Mouse (Mus musculus): ENCODE measurements at regions not wholly inside any gene's neighbourhood (a gene's known extent, or its start where the extent isn't known, plus 50 kb on each side); places are given as distances from the start of the nearest gene placed in this dataset.

GRCm38 (mm10) chr19:26193664-26194063 lies 411.2 kb upstream of the Smarca2 start:
- no peak overlapping the region for H3K9ac ChIP-seq (ENCODE audit: control insufficient read depth, low read depth, low read length, poor library complexity, severe bottlenecking)
- H3K36me3 ChIP-seq (ENCODE audit: control insufficient read depth in 1 of 2, insufficient read depth in 2 of 2, low read length in 2 of 2), result no peaks in the 10 kb centered on the region
- H3K27me3 ChIP-seq (ENCODE audit: control insufficient read depth in 1 of 2, insufficient read depth in 2 of 2, low read length in 2 of 2), result no peaks in the 10 kb centered on the region
- H3K4me1 ChIP-seq (ENCODE audit: control insufficient read depth in 1 of 2, insufficient read depth in 2 of 2, low read length in 2 of 2), result no peaks in the 10 kb centered on the region
- no peaks in the 10 kb centered on the region for H3K79me2 ChIP-seq (ENCODE audit: control insufficient read depth, insufficient read depth, low read length, poor library complexity)
- no peaks in the 10 kb centered on the region for H3K9me3 ChIP-seq (replicated peaks; ENCODE audit: insufficient read depth, low read length)
- no peak for TF ChIP-seq E2F4 (IDR thresholded peaks at IDR 0.05; ENCODE audit: borderline replicate concordance, low read depth, low read length)
- no peak for TF ChIP-seq EP300 (IDR thresholded peaks at IDR 0.05; ENCODE audit: low read depth in 1 of 2, low read length in 2 of 2)
- no peak for TF ChIP-seq RAD21 (IDR thresholded peaks at IDR 0.05; ENCODE audit: low read depth, low read length)
- TF ChIP-seq KAT2A (conservative IDR thresholded peaks at IDR 0.05; ENCODE audit: low read depth, low read length), result no peak
- no peak for TF ChIP-seq POLR2A (IDR thresholded peaks at IDR 0.05; ENCODE audit: control insufficient read depth in 1 of 2, insufficient read depth in 1 of 2, low read depth in 1 of 2, low read length in 2 of 2, poor library complexity in 1 of 2)
- no peak for TF ChIP-seq ZMIZ1 (IDR thresholded peaks at IDR 0.05; ENCODE audit: low read depth, low read length)
- TF ChIP-seq ZC3H11A (IDR thresholded peaks at IDR 0.05; ENCODE audit: low read depth, low read length), result no peak
- TF ChIP-seq HCFC1 (IDR thresholded peaks at IDR 0.05; ENCODE audit: low read depth, low read length), result no peak
- TF ChIP-seq UBTF (IDR thresholded peaks at IDR 0.05; ENCODE audit: borderline replicate concordance, insufficient read depth, low read depth, low read length), result no peak
- TF ChIP-seq TAL1 (IDR thresholded peaks at IDR 0.05; ENCODE audit: low read length), result no peak
- TF ChIP-seq RCOR1 (IDR thresholded peaks at IDR 0.05; ENCODE audit: low read depth, low read length), result no peak
- no peak for TF ChIP-seq CTCF (IDR thresholded peaks at IDR 0.05 in 2 of 3, conservative IDR thresholded peaks at IDR 0.05 in 1 of 3; ENCODE audit: control insufficient read depth in 1 of 3, insufficient read depth in 1 of 3, low read depth in 2 of 3, low read length in 3 of 3, poor library complexity in 1 of 3, severe bottlenecking in 1 of 3)
- TF ChIP-seq MEF2A (IDR thresholded peaks at IDR 0.05; ENCODE audit: extremely low read depth, insufficient replicate concordance, low read depth, low read length, poor library complexity, severe bottlenecking), result no peak
- TF ChIP-seq SMC3 (IDR thresholded peaks at IDR 0.05; ENCODE audit: low read depth, low read length), result no peak
- TF ChIP-seq BHLHE40 (IDR thresholded peaks at IDR 0.05; ENCODE audit: borderline replicate concordance, low read depth, low read length), result no peak
- TF ChIP-seq NRF1 (IDR thresholded peaks at IDR 0.05; ENCODE audit: insufficient read depth, low read depth, low read length, poor library complexity, severe bottlenecking), result no peak
- TF ChIP-seq ETS1 (IDR thresholded peaks at IDR 0.05; ENCODE audit: low read depth, low read length), result no peak
- DNase-seq (ENCODE audit: low read depth, low spot score), result no peak
- H3K4me3 ChIP-seq (ENCODE audit: control insufficient read depth in 1 of 2, insufficient read depth in 1 of 2, low read depth in 2 of 2, low read length in 2 of 2), result no peak overlapping the region
- no peak overlapping the region for H3K27ac ChIP-seq (ENCODE audit: control insufficient read depth, low read depth, low read length)

GRCm38 (mm10) chr19:26208760-26209159 lies 396.1 kb upstream of the Smarca2 start:
- Histone ChIP-seq H3K79me2 (ENCODE audit: control insufficient read depth, insufficient read depth, low read length, poor library complexity) (no peaks in the 10 kb centered on the region), H3K27me3 (ENCODE audit: control insufficient read depth in 1 of 2, insufficient read depth in 2 of 2, low read length in 2 of 2) (no peaks in the 10 kb centered on the region), H3K4me3 (ENCODE audit: control insufficient read depth in 1 of 2, insufficient read depth in 1 of 2, low read depth in 2 of 2, low read length in 2 of 2) (no peak overlapping the region), H3K4me1 (ENCODE audit: control insufficient read depth in 1 of 2, insufficient read depth in 2 of 2, low read length in 2 of 2) (no peaks in the 10 kb centered on the region), H3K9me3 (replicated peaks; ENCODE audit: insufficient read depth, low read length) (no peaks in the 10 kb centered on the region), H3K27ac (ENCODE audit: control insufficient read depth, low read depth, low read length) (no peak overlapping the region), H3K9ac (ENCODE audit: control insufficient read depth, low read depth, low read length, poor library complexity, severe bottlenecking) (no peak overlapping the region), H3K36me3 (ENCODE audit: control insufficient read depth in 1 of 2, insufficient read depth in 2 of 2, low read length in 2 of 2) (no peaks in the 10 kb centered on the region)
- no peak for TF ChIP-seq CHD1 (IDR thresholded peaks at IDR 0.05; ENCODE audit: low read depth, low read length)
- TF ChIP-seq JUND (IDR thresholded peaks at IDR 0.05; ENCODE audit: low read depth, low read length), result no peak
- TF ChIP-seq EP300 (IDR thresholded peaks at IDR 0.05; ENCODE audit: low read depth in 1 of 2, low read length in 2 of 2), result no peak
- no peak for TF ChIP-seq MYB (IDR thresholded peaks at IDR 0.05; ENCODE audit: low read depth, low read length)
- no peak for TF ChIP-seq MYC (IDR thresholded peaks at IDR 0.05; ENCODE audit: low read depth, low read length)
- TF ChIP-seq ELF1 (IDR thresholded peaks at IDR 0.05; ENCODE audit: low read depth, low read length), result no peak
- no peak for TF ChIP-seq USF2 (IDR thresholded peaks at IDR 0.05; ENCODE audit: borderline replicate concordance in 1 of 2, insufficient read depth in 1 of 2, low read depth in 1 of 2, low read length in 2 of 2)
- no peak for TF ChIP-seq CTCF (IDR thresholded peaks at IDR 0.05 in 2 of 3, conservative IDR thresholded peaks at IDR 0.05 in 1 of 3; ENCODE audit: control insufficient read depth in 1 of 3, insufficient read depth in 1 of 3, low read depth in 2 of 3, low read length in 3 of 3, poor library complexity in 1 of 3, severe bottlenecking in 1 of 3)
- no peak for TF ChIP-seq ZKSCAN1 (IDR thresholded peaks at IDR 0.05; ENCODE audit: low read depth, low read length)
- TF ChIP-seq KAT2A (conservative IDR thresholded peaks at IDR 0.05; ENCODE audit: low read depth, low read length), result no peak
- no peak for TF ChIP-seq UBTF (IDR thresholded peaks at IDR 0.05; ENCODE audit: borderline replicate concordance, insufficient read depth, low read depth, low read length)
- TF ChIP-seq SIN3A (IDR thresholded peaks at IDR 0.05; ENCODE audit: low read length), result no peak
- no peak for TF ChIP-seq NELFE (IDR thresholded peaks at IDR 0.05; ENCODE audit: low read depth, low read length)
- TF ChIP-seq POLR2AphosphoS2 (IDR thresholded peaks at IDR 0.05; ENCODE audit: low read length), result no peak
- no peak for TF ChIP-seq POLR2AphosphoS5 (IDR thresholded peaks at IDR 0.05; ENCODE audit: borderline replicate concordance, low read depth, low read length)
- TF ChIP-seq TBP (IDR thresholded peaks at IDR 0.05; ENCODE audit: low read depth, low read length), result no peak
- no peak for TF ChIP-seq GABPA (IDR thresholded peaks at IDR 0.05; ENCODE audit: low read depth, low read length)
- TF ChIP-seq MEF2A (IDR thresholded peaks at IDR 0.05; ENCODE audit: extremely low read depth, insufficient replicate concordance, low read depth, low read length, poor library complexity, severe bottlenecking), result no peak
- TF ChIP-seq BHLHE40 (IDR thresholded peaks at IDR 0.05; ENCODE audit: borderline replicate concordance, low read depth, low read length), result no peak
- TF ChIP-seq POLR2A (IDR thresholded peaks at IDR 0.05; ENCODE audit: control insufficient read depth in 1 of 2, insufficient read depth in 1 of 2, low read depth in 1 of 2, low read length in 2 of 2, poor library complexity in 1 of 2), result no peak
- no peak for DNase-seq (ENCODE audit: low read depth, low spot score)
